Mouse (Mus musculus) regulatory T cell (primary cell): ENCODE measurements around the gene Slc35c1.

Experiments used
- in situ Hi-C: fragments of 300-600 bp; cut with MboI, MseI; formaldehyde crosslinking; loops from one replicate; pipeline ENCODE4 v1.15.1; 2025; ENCODE audit warnings: high pct_unique_total_duplicates

Slc35c1 gene

GRCm38 (mm10) chr2:92437366-92437765, 23.0 kb downstream of the Slc35c1 start:
- in situ Hi-C loops, result no loop called here

DNA sequence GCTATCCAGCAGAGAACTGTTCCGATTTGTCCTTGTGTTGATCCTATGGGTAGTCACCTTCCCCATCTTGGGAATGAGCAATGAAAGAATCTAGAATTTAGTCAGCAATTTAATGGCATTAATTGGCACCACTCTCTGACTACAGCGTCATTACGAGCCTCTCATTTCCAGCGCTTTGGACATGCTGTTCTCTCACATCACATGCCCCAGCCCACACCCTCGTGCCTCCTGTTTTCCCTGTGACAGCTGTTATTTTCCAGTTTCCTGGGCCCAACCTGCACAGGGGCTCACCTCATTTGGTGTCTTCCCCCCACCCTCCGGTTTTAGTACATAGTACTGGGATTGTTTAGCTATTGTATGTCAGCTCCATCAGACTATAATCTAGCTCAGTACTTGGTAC, 25.3 kb downstream of the Slc35c1 start:
- in situ Hi-C loops, result no loop called here

DNA sequence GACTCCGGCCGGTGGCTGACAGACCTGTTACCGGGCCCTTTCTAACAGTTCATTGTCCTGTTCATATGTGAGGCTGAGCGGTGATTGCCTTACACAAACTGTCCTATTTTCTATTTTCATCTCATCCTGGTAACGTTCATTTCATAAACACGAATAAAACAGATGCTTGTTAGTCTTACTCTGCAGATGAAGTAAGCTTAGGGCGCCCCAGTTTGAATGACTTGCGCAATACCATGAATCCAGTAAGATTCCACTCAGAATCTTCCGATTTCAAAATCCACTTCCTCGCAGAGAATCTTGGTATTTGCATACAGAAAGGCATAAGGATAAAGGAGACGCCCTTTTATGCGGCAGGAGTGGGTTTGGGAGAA, 26.0 kb downstream of the Slc35c1 start:
- in situ Hi-C loops, result loop anchor here (5.0 kb wide), 1 partner anchor 57 kb away; no protein-coding TSS in a partner anchor

GRCm38 (mm10) chr2:92433578-92434374, 26.6 kb downstream of the Slc35c1 start, which contains the start of gene Cry2:
Gene Cry2 (minus strand): TSS chr2:92434043.
- in situ Hi-C loops, result loop anchor here (5.0 kb wide), 1 partner anchor 56 kb away; no protein-coding TSS in a partner anchor

GRCm38 (mm10) chr2:92432299-92433295, 27.7 kb downstream of the Slc35c1 start:
- in situ Hi-C loops, result loop anchor here (5.0 kb wide), 1 partner anchor 55 kb away; no protein-coding TSS in a partner anchor

GRCm38 (mm10) chr2:92431611-92432179, 28.6 kb downstream of the Slc35c1 start:
- in situ Hi-C loops, result loop anchor here (5.0 kb wide), 1 partner anchor 54 kb away; no protein-coding TSS in a partner anchor

- in situ Hi-C loops, result loop anchor here (5.0 kb wide), 1 partner anchor 54 kb away; no protein-coding TSS in a partner anchor
Measured at GRCm38 (mm10) chr2:92430723-92431541, 29.4 kb downstream of the Slc35c1 start.

- in situ Hi-C loops, result loop anchor here (5.0 kb wide), 1 partner anchor 53 kb away; no protein-coding TSS in a partner anchor
Measured at GRCm38 (mm10) chr2:92430089-92430488, 30.2 kb downstream of the Slc35c1 start.

DNA sequence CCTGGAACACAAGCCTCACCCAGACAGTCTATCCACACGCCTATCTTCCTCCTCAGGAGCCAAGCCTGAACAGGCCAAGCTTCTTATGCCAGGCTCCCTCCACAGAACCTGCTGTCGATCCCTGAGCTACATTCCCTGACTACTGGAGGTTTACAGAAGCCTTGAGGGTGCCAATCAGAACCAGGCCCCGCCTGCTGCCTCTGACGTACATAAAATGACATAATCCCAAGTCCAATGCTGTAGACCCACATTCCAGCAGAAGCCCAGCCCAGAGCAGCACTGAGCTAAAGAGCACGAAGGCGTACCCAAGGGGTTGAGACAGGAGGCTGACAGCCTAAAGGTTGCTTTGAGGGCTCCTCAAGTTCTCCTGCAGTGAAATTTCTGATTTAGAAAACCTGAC, 32.5 kb downstream of the Slc35c1 start:
- in situ Hi-C loops, result no loop called here

DNA sequence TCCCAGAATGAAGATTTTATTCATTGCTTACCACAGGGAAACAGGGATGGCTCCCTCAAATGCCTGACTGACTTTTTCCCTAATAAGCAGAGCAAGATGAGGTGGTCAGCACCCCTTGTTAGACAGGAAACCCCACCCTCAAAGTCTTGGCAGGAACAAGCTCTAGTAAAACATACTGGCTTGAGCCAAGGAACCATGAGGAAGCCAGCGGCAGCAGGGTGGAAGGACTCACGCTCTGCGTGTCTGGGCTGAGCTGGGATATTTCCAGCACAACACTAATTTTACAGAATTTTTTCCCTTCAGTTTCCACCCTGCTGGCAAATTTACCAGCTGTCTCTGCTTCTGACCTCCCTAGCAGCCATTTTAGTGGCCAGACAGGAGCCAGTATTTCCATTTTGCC, 33.9 kb downstream of the Slc35c1 start:
- in situ Hi-C loops, result no loop called here

DNA sequence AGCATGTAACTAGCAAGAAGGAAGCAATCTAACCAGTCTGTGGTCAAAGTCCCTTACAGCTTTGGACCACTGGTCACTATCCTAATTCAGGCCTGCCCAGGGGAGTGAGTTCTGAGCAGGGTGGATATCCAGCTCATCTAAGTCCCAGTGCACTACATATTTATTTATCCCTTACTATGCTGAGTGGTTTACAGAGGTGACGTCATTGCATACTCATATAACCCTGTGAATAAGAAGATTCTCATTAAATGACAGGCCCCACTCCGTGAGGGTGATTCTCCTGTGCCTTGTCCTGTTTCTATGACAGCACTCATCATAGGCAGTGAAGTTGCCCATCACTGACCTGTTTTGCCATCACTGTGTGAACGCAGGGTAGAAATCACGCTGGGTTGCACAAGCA, 35.0 kb downstream of the Slc35c1 start:
- in situ Hi-C loops, result no loop called here

GRCm38 (mm10) chr2:92424462-92425308, 35.7 kb downstream of the Slc35c1 start:
- in situ Hi-C loops, result no loop called here

- in situ Hi-C loops, result no loop called here
Measured at GRCm38 (mm10) chr2:92423702-92424461, 36.5 kb downstream of the Slc35c1 start.

DNA sequence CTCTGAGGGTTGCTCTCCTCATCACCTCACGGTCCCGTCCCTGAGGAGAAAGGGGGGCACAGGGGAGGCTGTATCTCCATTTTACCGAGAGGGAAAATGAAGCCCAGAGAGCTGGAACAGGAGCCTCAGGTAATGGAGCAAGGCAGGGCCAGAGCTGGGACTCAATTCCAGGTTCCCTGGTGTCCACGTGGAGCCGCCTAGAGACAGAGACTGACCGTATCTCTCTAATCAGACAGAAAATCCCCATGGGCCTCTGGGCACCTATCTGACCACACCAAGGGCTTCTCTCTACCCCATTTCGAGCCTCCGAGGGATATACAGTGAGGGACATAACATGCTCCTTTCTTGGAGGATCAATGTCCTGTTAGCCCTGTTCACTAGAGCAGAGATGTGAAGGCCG, 37.2 kb downstream of the Slc35c1 start:
- in situ Hi-C loops, result no loop called here

GRCm38 (mm10) chr2:92422388-92423135, 37.8 kb downstream of the Slc35c1 start:
- in situ Hi-C loops, result no loop called here

- in situ Hi-C loops, result no loop called here
Measured at GRCm38 (mm10) chr2:92421723-92422387, 38.5 kb downstream of the Slc35c1 start.

DNA sequence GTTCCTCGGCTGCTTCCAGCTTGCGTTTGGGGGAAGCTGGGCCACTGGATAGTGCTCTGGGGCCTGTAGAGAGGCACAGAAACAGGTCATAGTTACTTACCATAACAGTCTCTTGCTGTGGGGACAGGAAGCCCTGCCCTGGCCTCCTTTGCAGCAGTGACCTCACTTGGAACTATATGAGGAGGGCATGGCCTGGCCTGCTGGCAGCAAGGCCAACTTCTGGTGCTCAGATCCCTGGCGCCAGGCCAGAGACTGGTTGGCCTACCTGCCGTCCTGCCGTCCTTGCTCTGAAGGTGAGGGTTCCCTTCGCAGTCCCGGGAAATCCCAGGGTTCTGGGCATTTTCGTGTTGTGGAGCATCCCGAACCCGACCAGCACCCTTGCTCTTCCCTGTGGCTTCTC, 48.6 kb downstream of the Slc35c1 start:
- in situ Hi-C loops, result no loop called here
